Mouse (Mus musculus) heart, postnatal 36 days (tissue): ENCODE data around the gene Pold3. TPM values are rescaled to one million over a fixed set of nuclear protein-coding genes. Genes with fewer than 3 reads are reported as not detected.

Experiments used
- DNase-seq, 2 experiments: peaks; one replicate each; pipeline ENCODE4 v3.0.0; 2021 to 2022
- intact Hi-C: fragments of 180-260 bp; cut with DNase I; formaldehyde crosslinking; loops from one replicate; pipeline ENCODE4 v1.15.1; 2025
- total RNA-seq, 2 experiments: library from RNA; stranded (reverse); gene quantifications; 2 replicates each; pipeline ENCODE4 v1.2.3; 2021

The Pold3 gene
- 10 to 100 TPM in 1 of 2 experiments, 1 to 10 TPM in 1; 9.0 to 14.0 TPM for total RNA-seq

- DNase-seq = peak; percentile 100
- intact Hi-C loops = loop anchor here (1.0 to 2.0 kb wide), 2 partner anchors 38 to 107 kb away; partner anchors contain the start of gene Lipt2
Measured at GRCm38 (mm10) chr7:100121376-100121789, at the start of gene Pold3. Gene Pold3 (minus strand): TSS chr7:100121565.

DNA sequence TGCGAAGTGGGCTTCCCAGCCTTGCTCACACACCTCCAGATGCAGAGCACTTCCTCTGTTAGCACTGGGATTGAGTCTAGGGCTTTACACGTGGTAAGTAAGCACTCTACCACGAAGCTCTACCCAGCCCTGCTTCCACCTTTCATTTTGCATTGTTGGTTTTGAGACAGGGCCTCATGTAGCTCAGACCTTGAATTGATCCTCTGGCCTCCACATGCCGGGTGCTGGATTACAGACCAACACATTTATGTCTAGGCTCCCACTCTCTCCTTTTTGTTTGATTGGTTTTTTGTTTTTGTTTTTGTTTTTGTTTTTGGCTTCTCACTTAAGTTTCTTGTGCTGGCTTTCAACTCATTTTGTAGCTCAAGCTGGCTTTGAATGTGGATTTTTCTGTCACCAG is 49.4 kb upstream of the Pold3 start:
- DNase-seq = no peak
- intact Hi-C loops = no loop called here

- intact Hi-C loops = no loop called here
- no peak for DNase-seq
Measured at GRCm38 (mm10) chr7:100168654-100169053, 47.3 kb upstream of the Pold3 start.

- intact Hi-C loops = no loop called here
- no peak for DNase-seq
Measured at GRCm38 (mm10) chr7:100163506-100163905, 42.1 kb upstream of the Pold3 start.

DNA sequence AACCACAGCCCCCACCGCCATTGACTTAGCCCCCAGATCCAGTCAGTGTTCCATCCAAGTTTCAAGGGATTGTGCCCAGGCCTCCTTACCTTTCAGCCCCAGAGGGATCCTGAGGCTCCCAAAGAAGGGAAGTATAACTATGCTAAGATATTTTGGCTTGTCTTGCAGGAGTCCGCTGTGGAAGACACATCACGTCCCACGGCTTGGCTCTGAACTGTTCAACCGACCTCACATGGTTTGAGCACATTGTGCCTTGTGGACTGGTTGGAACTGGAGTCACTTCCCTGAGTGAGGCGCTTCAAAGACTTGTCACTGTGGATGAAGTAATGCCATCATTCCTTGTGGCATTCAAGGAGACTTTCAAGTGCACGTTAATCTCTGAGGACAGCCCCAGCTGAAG is 38.6 kb upstream of the Pold3 start:
- intact Hi-C loops = no loop called here
- no peak for DNase-seq

- peak; percentile 92 to 93 for DNase-seq
- intact Hi-C loops = loop anchor here (1.0 kb wide), 2 partner anchors 28 to 38 kb away; partner anchors contain the start of gene Pold3
Measured at GRCm38 (mm10) chr7:100159105-100159841, 37.9 kb upstream of the Pold3 start, which contains the start of gene Lipt2. Gene Lipt2 (plus strand): TSS chr7:100159277.

GRCm38 (mm10) chr7:100157669-100158068 is 36.3 kb upstream of the Pold3 start:
- intact Hi-C loops = no loop called here
- no peak for DNase-seq

DNA sequence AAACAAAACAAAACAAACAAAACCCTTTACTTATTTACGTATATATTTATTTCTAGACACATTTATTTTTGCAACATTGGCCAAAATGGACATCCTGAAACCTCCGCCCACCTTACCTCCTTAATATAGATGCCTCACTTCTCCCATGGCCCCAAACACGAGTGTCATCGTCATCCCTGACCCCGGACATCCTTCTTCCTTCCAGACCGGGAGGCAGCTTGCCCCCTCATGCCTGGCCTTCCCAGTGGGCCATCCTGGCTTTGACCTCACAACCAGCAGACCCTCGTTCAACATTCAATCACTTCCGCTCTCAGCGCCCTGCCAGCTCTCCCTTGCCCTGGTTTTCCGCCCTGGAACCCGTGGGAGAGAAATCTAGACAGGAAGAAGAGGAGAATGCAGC is 29.3 kb upstream of the Pold3 start:
- no peak for DNase-seq
- intact Hi-C loops = no loop called here

GRCm38 (mm10) chr7:100150086-100150485 is 28.7 kb upstream of the Pold3 start:
- intact Hi-C loops = no loop called here
- DNase-seq = no peak

DNA sequence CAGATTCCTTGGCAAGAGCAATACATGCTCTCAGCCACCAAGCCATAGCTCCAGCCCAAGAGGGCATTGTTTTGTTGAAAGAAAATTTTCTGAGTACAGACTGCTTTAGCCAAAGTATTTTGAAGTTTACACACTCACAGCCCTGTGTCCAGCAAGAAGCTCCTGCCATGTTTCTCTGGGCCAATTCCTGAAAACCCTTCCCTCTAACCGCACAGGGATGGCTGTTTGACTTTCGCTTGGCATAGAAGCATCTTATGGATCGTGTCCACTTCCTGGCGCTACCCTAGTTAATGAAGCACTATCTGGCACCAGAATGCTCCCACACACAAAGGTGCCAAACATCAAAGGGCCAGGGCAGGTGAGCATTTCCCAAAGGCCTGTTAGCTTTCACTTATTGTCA is 27.2 kb upstream of the Pold3 start:
- intact Hi-C loops = no loop called here
- DNase-seq = no peak

GRCm38 (mm10) chr7:100140591-100140990 is 19.2 kb upstream of the Pold3 start:
- no peak for DNase-seq
- intact Hi-C loops = no loop called here

DNA sequence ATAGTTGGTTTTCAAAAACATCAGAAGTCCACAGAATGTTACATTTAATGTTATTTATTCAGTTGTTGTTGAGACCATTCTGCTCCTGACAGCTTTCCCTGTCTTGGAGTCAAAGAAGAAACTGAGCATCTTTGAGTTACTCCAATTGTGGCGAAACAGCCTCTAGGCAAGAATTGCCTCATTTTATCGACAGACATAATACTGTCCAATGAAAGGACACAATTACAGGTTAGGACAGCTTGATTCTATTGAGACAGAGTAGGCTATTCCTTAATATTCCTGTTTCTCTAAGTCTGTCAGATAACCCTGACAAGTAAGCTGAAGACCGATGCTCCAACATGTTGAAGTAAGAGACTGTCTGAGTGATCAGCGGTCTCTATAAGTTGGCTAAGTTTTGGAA is 16.7 kb upstream of the Pold3 start:
- no peak for DNase-seq
- intact Hi-C loops = no loop called here

- DNase-seq = peak in 1 of 2 experiments; percentile 8
Measured at GRCm38 (mm10) chr7:100137038-100137437, 15.7 kb upstream of the Pold3 start.

DNA sequence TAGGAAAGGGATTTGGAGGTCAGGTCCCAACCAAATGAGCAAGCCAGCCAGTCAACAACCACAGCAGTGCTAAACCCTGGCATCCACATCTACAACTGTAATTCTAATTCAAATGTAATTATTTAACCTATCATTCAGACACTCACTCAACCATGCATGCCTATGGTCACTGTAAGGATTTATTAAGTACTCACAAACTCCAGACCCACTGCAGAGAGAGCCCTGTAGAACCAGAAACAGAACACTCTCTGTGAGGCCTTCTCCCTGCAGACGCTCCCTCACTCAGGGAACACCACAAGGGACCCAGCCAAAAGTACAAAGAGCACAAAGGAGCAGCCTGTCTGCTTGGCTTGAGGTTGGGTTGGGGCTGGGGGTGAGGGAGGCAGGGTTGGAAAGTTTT is 11.0 kb upstream of the Pold3 start:
- intact Hi-C loops = no loop called here

More at GRCm38 (mm10) chr7:100137038-100137437, 15.7 kb upstream of the Pold3 start:
- intact Hi-C loops = no loop called here

GRCm38 (mm10) chr7:100130592-100130991 is 9.2 kb upstream of the Pold3 start:
- intact Hi-C loops = no loop called here
- no peak for DNase-seq

More for the DNA sequence above, 11.0 kb upstream of the Pold3 start:
- no peak for DNase-seq

- no peak for DNase-seq
- intact Hi-C loops = no loop called here
Measured at GRCm38 (mm10) chr7:100128262-100129041, 7.1 kb upstream of the Pold3 start.

DNA sequence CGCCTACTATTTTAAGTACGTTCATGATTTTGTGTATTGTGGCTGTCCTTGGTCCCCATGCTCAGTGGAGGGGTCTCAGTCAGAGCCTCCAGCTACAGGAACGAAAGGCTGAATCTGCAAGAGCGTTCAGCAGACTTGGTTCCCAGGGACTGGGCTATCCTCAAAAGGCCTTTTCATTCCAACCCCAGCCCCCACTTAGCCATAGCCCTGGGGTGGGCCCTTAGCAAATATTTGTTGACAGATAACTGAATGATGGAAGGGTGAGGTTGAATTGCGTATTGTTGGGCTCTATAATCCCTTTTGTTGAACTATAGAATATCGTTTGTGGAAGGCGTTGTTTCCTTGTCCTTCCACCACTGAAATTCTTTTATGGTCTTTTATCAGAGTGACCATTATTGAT is 5.1 kb upstream of the Pold3 start:
- DNase-seq = no peak

GRCm38 (mm10) chr7:100125166-100125565 is 3.8 kb upstream of the Pold3 start:
- DNase-seq = peak in 1 of 2 experiments; percentile 14
- intact Hi-C loops = no loop called here

More for the DNA sequence above, 5.1 kb upstream of the Pold3 start:
- intact Hi-C loops = no loop called here

GRCm38 (mm10) chr7:100124211-100124610 is 2.8 kb upstream of the Pold3 start:
- peak; percentile 30 to 57 for DNase-seq

GRCm38 (mm10) chr7:100123486-100123885 is 2.1 kb upstream of the Pold3 start:
- intact Hi-C loops = loop anchor here (1.0 kb wide), 1 partner anchor 64 kb away; no protein-coding TSS in a partner anchor
- DNase-seq = peak; percentile 15 to 42

More at GRCm38 (mm10) chr7:100124211-100124610, 2.8 kb upstream of the Pold3 start:
- intact Hi-C loops = no loop called here

- intact Hi-C loops = loop anchor here (1.0 to 2.0 kb wide), 2 partner anchors 38 to 108 kb away; partner anchors contain the start of gene Lipt2
- DNase-seq = peak in 1 of 2 experiments; percentile 4
Measured at GRCm38 (mm10) chr7:100120791-100121261, 539 bp downstream of the Pold3 start.
